8 mouse cellular contexts compared by ENCODE assay signal in the genomic region with DNA sequence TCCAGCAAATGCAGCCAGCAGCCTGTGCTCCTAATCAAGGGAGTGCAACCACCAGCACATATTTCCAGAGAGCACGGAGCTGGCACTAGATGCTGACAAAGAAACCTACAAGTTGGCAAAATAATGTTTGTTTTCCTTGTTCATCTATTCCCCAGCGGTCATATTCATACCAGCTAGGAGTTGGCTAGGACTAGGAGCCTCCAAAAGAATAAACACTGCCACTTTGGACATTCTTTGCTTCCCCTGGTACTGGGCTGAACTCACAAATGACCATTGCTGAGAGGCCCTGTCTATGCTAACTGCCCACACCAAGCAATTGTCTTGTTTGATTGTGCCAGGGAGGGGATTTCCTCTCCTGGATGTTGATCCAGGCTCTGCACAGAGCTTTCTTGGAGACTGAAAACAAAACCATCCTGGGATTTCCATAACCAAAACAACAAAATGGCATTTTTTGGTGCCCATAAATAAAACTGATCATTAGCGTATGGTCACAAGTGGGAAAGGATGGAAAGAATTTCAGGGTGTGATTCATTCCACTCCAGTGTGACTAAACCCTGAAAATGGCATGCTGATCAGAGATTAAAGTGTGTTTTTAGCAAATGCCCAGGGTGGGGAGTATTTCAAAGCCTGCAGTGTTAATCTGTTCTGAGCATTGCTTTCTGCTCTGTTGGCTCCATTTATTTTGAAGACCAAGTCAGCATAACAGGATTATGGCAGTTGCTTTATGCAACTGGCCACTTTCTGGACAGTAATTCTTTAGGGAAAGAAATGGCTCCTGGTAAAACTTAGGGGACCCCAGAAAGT.
DNase-seq lines count a peak whose midpoint lies in the region; ATAC-seq and TF ChIP-seq lines count a peak whose summit lies in the region.

No protein-coding gene starts in this region.

- TF ChIP-seq EP300 in liver, embryonic 14.5 days (IDR thresholded peaks at IDR 0.05; ENCODE audit: low read depth) = no peak

- 77% methylated on average over 3 of the region's 3 CpGs for WGBS in liver, adult 2 months
- 20% methylated on average over 3 of the region's 3 CpGs for WGBS in forebrain, postnatal 0 days
- WGBS in liver, embryonic 14.5 days (ENCODE audit: insufficient replicate concordance) = 49% methylated on average over 3 of the region's 3 CpGs
- 49% methylated on average over 3 of the region's 3 CpGs for WGBS in stomach, embryonic 15.5 days

- no peaks in the 10 kb centered on the region for H3K79me2 ChIP-seq in liver, adult 2 months (ENCODE audit: control insufficient read depth, insufficient read depth, low read length)

- no peak overlapping the region for H3K9ac ChIP-seq in liver, adult 2 months (ENCODE audit: low read depth, low read length)
- H3K9ac ChIP-seq in forebrain, postnatal 0 days = no peak overlapping the region
- H3K9ac ChIP-seq in liver, embryonic 14.5 days (replicated peaks) = peak overlapping the region; percentile 46
- no peak overlapping the region for H3K9ac ChIP-seq in stomach, embryonic 15.5 days

- H3K27ac ChIP-seq in liver, adult 2 months (replicated peaks; ENCODE audit: insufficient read depth, low read depth, low read length) = peak overlapping the region; percentile 71
- peak overlapping the region; percentile 47 for H3K27ac ChIP-seq in forebrain, postnatal 0 days (ENCODE audit: low read depth, low read length)
- H3K27ac ChIP-seq in liver, embryonic 14.5 days = peak overlapping the region; percentile 70
- peak overlapping the region; percentile 68 for H3K27ac ChIP-seq in stomach, embryonic 15.5 days

- no peak for DNase-seq in liver, adult 2 months (ENCODE audit: extremely low read depth, low read depth, low spot score)
- DNase-seq in liver = no peak
- DNase-seq in forebrain, postnatal 0 days = peak; percentile 47
- no peak for DNase-seq in liver, embryonic 14.5 days (ENCODE audit: low read depth in 3 of 3, low spot score in 3 of 3)
- DNase-seq in spleen, adult 18-20 months = no peak
- DNase-seq in gastrocnemius, postnatal 10 days = no peak
- DNase-seq in right cerebral cortex, postnatal 14 days = no peak

- no peaks in the 10 kb centered on the region for H3K27me3 ChIP-seq in liver, adult 2 months (ENCODE audit: control insufficient read depth, insufficient read depth, low read length)
- no peaks in the 10 kb centered on the region for H3K27me3 ChIP-seq in forebrain, postnatal 0 days (ENCODE audit: insufficient read depth, low read length)
- H3K27me3 ChIP-seq in liver, embryonic 14.5 days (ENCODE audit: control insufficient read depth, insufficient read depth, low read length) = no peaks in the 10 kb centered on the region
- H3K27me3 ChIP-seq in stomach, embryonic 15.5 days (replicated peaks) = no peaks in the 10 kb centered on the region

- peaks cover 9% of the 10 kb centered on the region for H3K4me1 ChIP-seq in liver, adult 2 months (ENCODE audit: control insufficient read depth, insufficient read depth, low read length)
- H3K4me1 ChIP-seq in forebrain, postnatal 0 days (ENCODE audit: insufficient read depth) = 0 out of 2 replicates have a peak, but pooled peaks cover 3% of the 10 kb centered on the region
- H3K4me1 ChIP-seq in liver, embryonic 14.5 days (replicated peaks; ENCODE audit: control insufficient read depth in 2 of 2, insufficient read depth in 2 of 2, low read length in 1 of 2) = peaks cover 23 to 26% of the 10 kb centered on the region in 2 experiments
- peaks cover 7% of the 10 kb centered on the region; the same call in 1 of the 2 replicates for H3K4me1 ChIP-seq in stomach, embryonic 15.5 days

- no peak overlapping the region for H3K4me2 ChIP-seq in forebrain, postnatal 0 days (ENCODE audit: low read depth)
- H3K4me2 ChIP-seq in liver, embryonic 14.5 days (ENCODE audit: low read depth) = peak overlapping the region; percentile 59
- H3K4me2 ChIP-seq in stomach, embryonic 15.5 days = no peak overlapping the region

- TF ChIP-seq POLR2A in liver, adult 2 months (IDR thresholded peaks at IDR 0.05; ENCODE audit: extremely low read depth, insufficient read depth, low read length) = no peak

- no peak overlapping the region for H3K4me3 ChIP-seq in liver, adult 2 months (ENCODE audit: insufficient read depth, low read depth, low read length)
- H3K4me3 ChIP-seq in forebrain, postnatal 0 days (ENCODE audit: low read depth, low read length) = no peak overlapping the region
- H3K4me3 ChIP-seq in liver, embryonic 14.5 days (ENCODE audit: insufficient read depth in 1 of 2, low read depth in 2 of 2, low read length in 2 of 2) = no peak overlapping the region
- H3K4me3 ChIP-seq in stomach, embryonic 15.5 days (replicated peaks) = no peak overlapping the region

- no peaks in the 10 kb centered on the region for H3K9me3 ChIP-seq in forebrain, postnatal 0 days (ENCODE audit: low read length)
- H3K9me3 ChIP-seq in liver, embryonic 14.5 days (ENCODE audit: control insufficient read depth, low read length) = no peaks in the 10 kb centered on the region
- no peaks in the 10 kb centered on the region for H3K9me3 ChIP-seq in stomach, embryonic 15.5 days

- ATAC-seq in forebrain, postnatal 0 days = peak; percentile 69
- no peak; the same call in 1 of the 2 replicates for ATAC-seq in liver, embryonic 14.5 days (ENCODE audit: insufficient read depth)
- 0 out of 2 replicates have a peak, but pooled peaks have one; percentile 38 for ATAC-seq in stomach, embryonic 15.5 days (ENCODE audit: insufficient read depth, low FRiP score, low read depth)

- no peak for TF ChIP-seq CTCF in liver, adult 2 months (IDR thresholded peaks at IDR 0.05; ENCODE audit: low read depth, low read length)
- TF ChIP-seq CTCF in forebrain, postnatal 0 days (IDR thresholded peaks at IDR 0.05; ENCODE audit: low read depth) = no peak
- no peak for TF ChIP-seq CTCF in liver, embryonic 14.5 days (IDR thresholded peaks at IDR 0.05; ENCODE audit: low read depth)

- no peaks in the 10 kb centered on the region for H3K36me3 ChIP-seq in liver, adult 2 months (ENCODE audit: control insufficient read depth, insufficient read depth, low read length)
- H3K36me3 ChIP-seq in forebrain, postnatal 0 days (ENCODE audit: insufficient read depth) = no peaks in the 10 kb centered on the region
- H3K36me3 ChIP-seq in liver, embryonic 14.5 days (replicated peaks; ENCODE audit: control insufficient read depth, insufficient read depth, low read depth) = no peaks in the 10 kb centered on the region
- no peaks in the 10 kb centered on the region for H3K36me3 ChIP-seq in stomach, embryonic 15.5 days
